Mouse (Mus musculus) heart, postnatal 0 days (tissue): ENCODE results near the gene Fam227a. TPM values are rescaled to one million over a fixed set of nuclear protein-coding genes. Genes with fewer than 3 reads are reported as not detected.

Experiments
- ATAC-seq: fragments of 200-750 bp; cut with Nextera tagmentation; 2 replicates; pipeline ENCODE4 v1.8.0; 2017; ENCODE audit warnings: low read depth, moderate number of reproducible peaks, moderate library complexity; ENCODE audit not compliant: insufficient read depth
- DNase-seq: peaks from one replicate; pipeline ENCODE4 v3.0.0-alpha.2; 2016; ENCODE audit warnings: low spot score
- H3K27ac ChIP-seq: fragments of 300-500 bp; sonication (generic); 2 replicates; pipeline ENCODE4 v1.5.1; 2014; ENCODE audit warnings: low read depth, mild to moderate bottlenecking
- H3K27me3 ChIP-seq: fragments of 300-500 bp; sonication (generic); 2 replicates; pipeline ENCODE4 v1.6.1; 2014; ENCODE audit warnings: low read length, mixed read lengths; ENCODE audit not compliant: control insufficient read depth, insufficient read depth
- H3K36me3 ChIP-seq: fragments of 300-500 bp; sonication (generic); replicated peaks from 2 replicates; pipeline ENCODE4 v1.6.1; 2014; ENCODE audit warnings: low read length, mixed read lengths; ENCODE audit not compliant: control insufficient read depth, insufficient read depth
- H3K4me1 ChIP-seq: fragments of 300-500 bp; sonication (generic); 2 replicates; pipeline ENCODE4 v1.6.1; 2014; ENCODE audit warnings: antibody characterized with exemption; ENCODE audit not compliant: control insufficient read depth, insufficient read depth
- H3K4me2 ChIP-seq: fragments of 300-500 bp; sonication (generic); 2 replicates; pipeline ENCODE4 v1.6.1; 2014; ENCODE audit warnings: low read depth, mild to moderate bottlenecking, low read length, moderate library complexity
- H3K4me3 ChIP-seq: fragments of 300-500 bp; sonication (generic); 2 replicates; pipeline ENCODE4 v1.5.1; 2014; ENCODE audit warnings: low read depth, low read length
- H3K9ac ChIP-seq: fragments of 300-500 bp; sonication (generic); replicated peaks from 2 replicates; pipeline ENCODE4 v1.6.1; 2014; ENCODE audit warnings: low read depth, low read length, mixed read lengths
- H3K9me3 ChIP-seq: fragments of 300-500 bp; sonication (generic); replicated peaks from 2 replicates; pipeline ENCODE4 v1.6.1; 2016; ENCODE audit warnings: low read length; ENCODE audit not compliant: control insufficient read depth
- CTCF ChIP-seq: IDR thresholded peaks from 2 replicates; pipeline ENCODE4 v1.5.1; 2016; ENCODE audit warnings: antibody characterized with exemption, control low read depth, low read depth
- EP300 ChIP-seq: IDR thresholded peaks from 2 replicates; pipeline ENCODE4 v1.6.1; 2016; ENCODE audit warnings: antibody characterized with exemption, low read depth
- WGBS: fragments of 180-500 bp; shearing (Covaris S2); extraction: QIAGEN DNeasy Blood & Tissue Kit; methylation state at CpG from one replicate; pipeline ENCODE4 v1.1.7; 2014; 5-methylcytosine and 5-hydroxymethylcytosine counted together
- microRNA-seq: library from miRNA; unstranded; fragments of <30 nt; microRNA quantifications from one replicate; pipeline ENCODE4, GENCODE M21; 2016
- polyA plus RNA-seq: library from polyadenylated mRNA; unstranded; fragments of >200 nt; fragmentation: Nextera tagmentation; extraction: Ambion mirVana; gene quantifications from 2 replicates; pipeline ENCODE4 v1.2.1, GENCODE M21; 2015
- total RNA-seq: library from RNA; depleted of rRNA; stranded (reverse); fragments of >200 nt; gene quantifications from 2 replicates; pipeline ENCODE4 v1.2.3, GENCODE M21; 2014; ENCODE audit warnings: low replicate concordance; rRNA removed

The Fam227a gene
- total and polyA plus RNA-seq, 2 experiments from 2014 or later = 0.31 to 1.7 TPM

- no peak for DNase-seq
- Histone ChIP-seq H3K4me1 (no peaks in the 10 kb centered on the region; the same call in 1 of the 2 replicates), H3K27me3 (no peaks in the 10 kb centered on the region), H3K4me3 (no peak overlapping the region), H3K27ac (no peak overlapping the region), H3K9ac (no peak overlapping the region), H3K36me3 (no peaks in the 10 kb centered on the region), H3K4me2 (no peak overlapping the region), H3K9me3 (no peaks in the 10 kb centered on the region)
- no peak for ATAC-seq
- 55% methylated on average over 3 of the region's 3 CpGs for WGBS
- TF ChIP-seq CTCF (no peak), EP300 (no peak)
Measured at GRCm38 (mm10) chr15:79559649-79560048, 99.1 kb downstream of the Fam227a start.

Small RNA genes within 50 kb of the gene (microRNA-seq; reads per million reads assigned to microRNA genes)
- not detected for gene Gm27903

Other genes with a start within 250 kb of the Fam227a start
- 167 and 193 TPM in 2 replicates for gene Csnk1e, start 203.4 kb downstream of the Fam227a start, total RNA-seq
- 55.5 and 61.5 TPM in 2 replicates for gene Csnk1e, start 203.4 kb downstream of the Fam227a start, polyA plus RNA-seq
- 3.6 and 7.7 TPM in 2 replicates for gene Kcnj4, start 153.7 kb downstream of the Fam227a start, total RNA-seq
- 0.10 and 0.12 TPM in 2 replicates for gene Kcnj4, start 153.7 kb downstream of the Fam227a start, polyA plus RNA-seq
- 51.4 and 54.0 TPM in 2 replicates for gene Kdelr3, start 142.5 kb downstream of the Fam227a start, total RNA-seq
- 48.3 and 50.1 TPM in 2 replicates for gene Kdelr3, start 142.5 kb downstream of the Fam227a start, polyA plus RNA-seq
- 163 and 223 TPM in 2 replicates for gene Ddx17, start 112.2 kb downstream of the Fam227a start, total RNA-seq
- gene Ddx17, start 112.2 kb downstream of the Fam227a start, polyA plus RNA-seq = 13.7 and 14.9 TPM in 2 replicates
- 1.0 and 2.6 TPM in 2 replicates for gene Dmc1, start 53.8 kb downstream of the Fam227a start, total RNA-seq
- gene Dmc1, start 53.8 kb downstream of the Fam227a start, polyA plus RNA-seq = 0.74 and 0.84 TPM in 2 replicates
- gene Cby1, start 243 bp upstream of the Fam227a start, total RNA-seq = 31.9 and 35.1 TPM in 2 replicates
- gene Cby1, start 243 bp upstream of the Fam227a start, polyA plus RNA-seq = 53.8 and 55.9 TPM in 2 replicates
- 208 and 280 TPM in 2 replicates for gene Tomm22, start 11.9 kb upstream of the Fam227a start, total RNA-seq
- gene Tomm22, start 11.9 kb upstream of the Fam227a start, polyA plus RNA-seq = 273 and 276 TPM in 2 replicates
- 38.4 and 60.6 TPM in 2 replicates for gene Josd1, start 29.0 kb upstream of the Fam227a start, total RNA-seq
- 17.3 and 17.8 TPM in 2 replicates for gene Josd1, start 29.0 kb upstream of the Fam227a start, polyA plus RNA-seq
- 34.3 and 39.9 TPM in 2 replicates for gene Gtpbp1, start 31.9 kb upstream of the Fam227a start, total RNA-seq
- gene Gtpbp1, start 31.9 kb upstream of the Fam227a start, polyA plus RNA-seq = 18.0 and 20.6 TPM in 2 replicates
- 71.6 and 120 TPM in 2 replicates for gene Sun2, start 83.6 kb upstream of the Fam227a start, total RNA-seq
- 3.6 and 4.0 TPM in 2 replicates for gene Sun2, start 83.6 kb upstream of the Fam227a start, polyA plus RNA-seq
- gene Dnal4, start 118.9 kb upstream of the Fam227a start, total RNA-seq = 25.9 and 35.5 TPM in 2 replicates
- gene Dnal4, start 118.9 kb upstream of the Fam227a start, polyA plus RNA-seq = 35.5 and 38.9 TPM in 2 replicates
- gene Nptxr, start 145.8 kb upstream of the Fam227a start, total RNA-seq = 10.8 and 13.7 TPM in 2 replicates
- 0.84 and 1.00 TPM in 2 replicates for gene Nptxr, start 145.8 kb upstream of the Fam227a start, polyA plus RNA-seq
- gene Npcd, start 175.3 kb upstream of the Fam227a start, total RNA-seq = 1.9 and 8.7 TPM in 2 replicates
- not detected in 2 replicates for gene Npcd, start 175.3 kb upstream of the Fam227a start, polyA plus RNA-seq
- gene Cbx6, start 175.7 kb upstream of the Fam227a start, total RNA-seq = 47.3 and 51.8 TPM in 2 replicates
- 24.9 and 25.6 TPM in 2 replicates for gene Cbx6, start 175.7 kb upstream of the Fam227a start, polyA plus RNA-seq
- gene Apobec3, start 232.7 kb upstream of the Fam227a start, total RNA-seq = 2.3 and 5.1 TPM in 2 replicates
- 6.3 and 6.6 TPM in 2 replicates for gene Apobec3, start 232.7 kb upstream of the Fam227a start, polyA plus RNA-seq